Mouse (Mus musculus): ENCODE measurements around the gene Dnah12. TPM values are rescaled to one million over a fixed set of nuclear protein-coding genes. Genes with fewer than 3 reads are reported as not detected.

The Dnah12 gene
- polyA plus RNA-seq, 1 experiment from 2014 or later, result 0.05 TPM

GRCm38 (mm10) chr14:26813871-26814270, 120.8 kb downstream of the Dnah12 start:
- no peak for ATAC-seq (ENCODE audit: insufficient number of reproducible peaks, low FRiP score)

GRCm38 (mm10) chr14:26814908-26815307, 121.8 kb downstream of the Dnah12 start:
- Histone ChIP-seq H3K27ac (ENCODE audit: poor library complexity, severe bottlenecking) (no peak overlapping the region), H3K4me3 (no peak overlapping the region), H3K9me3 (replicated peaks) (0 out of 2 replicates have a peak, but pooled peaks cover 7% of the 10 kb centered on the region), H3K36me3 (no peaks in the 10 kb centered on the region), H3K27me3 (replicated peaks) (no peaks in the 10 kb centered on the region), H3K9ac (no peak overlapping the region), H3K4me2 (no peak overlapping the region), H3K4me1 (replicated peaks) (no peaks in the 10 kb centered on the region)
- ATAC-seq (ENCODE audit: insufficient number of reproducible peaks, low FRiP score), result no peak
- WGBS, result 45% methylated on average over 3 of the region's 3 CpGs

More at GRCm38 (mm10) chr14:26813871-26814270, 120.8 kb downstream of the Dnah12 start:
- H3K27me3 ChIP-seq (replicated peaks), result no peaks in the 10 kb centered on the region
- H3K27ac ChIP-seq (ENCODE audit: poor library complexity, severe bottlenecking), result no peak overlapping the region
- no peaks in the 10 kb centered on the region for H3K36me3 ChIP-seq
- H3K4me2 ChIP-seq, result no peak overlapping the region
- H3K4me1 ChIP-seq (replicated peaks), result no peaks in the 10 kb centered on the region
- WGBS, result 86% methylated on average over 2 of the region's 2 CpGs
- H3K4me3 ChIP-seq, result no peak overlapping the region
- no peak overlapping the region for H3K9ac ChIP-seq
- 0 out of 2 replicates have a peak, but pooled peaks cover 7% of the 10 kb centered on the region for H3K9me3 ChIP-seq (replicated peaks)

- Histone ChIP-seq H3K4me1 (replicated peaks) (no peaks in the 10 kb centered on the region), H3K9ac (no peak overlapping the region), H3K27me3 (replicated peaks) (no peaks in the 10 kb centered on the region), H3K36me3 (no peaks in the 10 kb centered on the region), H3K9me3 (replicated peaks) (0 out of 2 replicates have a peak, but pooled peaks cover 7% of the 10 kb centered on the region), H3K4me2 (no peak overlapping the region), H3K27ac (ENCODE audit: poor library complexity, severe bottlenecking) (no peak overlapping the region), H3K4me3 (no peak overlapping the region)
- WGBS, result 59% methylated on average over 4 of the region's 4 CpGs
- no peak for ATAC-seq (ENCODE audit: insufficient number of reproducible peaks, low FRiP score)
These were observed 123.7 kb downstream of the Dnah12 start for GRCm38 (mm10) chr14:26816785-26817184.

- H3K4me1 ChIP-seq (replicated peaks), result no peaks in the 10 kb centered on the region
- ATAC-seq (ENCODE audit: insufficient number of reproducible peaks, low FRiP score), result no peak
These were observed 132.9 kb downstream of the Dnah12 start for GRCm38 (mm10) chr14:26826020-26826419.

DNA sequence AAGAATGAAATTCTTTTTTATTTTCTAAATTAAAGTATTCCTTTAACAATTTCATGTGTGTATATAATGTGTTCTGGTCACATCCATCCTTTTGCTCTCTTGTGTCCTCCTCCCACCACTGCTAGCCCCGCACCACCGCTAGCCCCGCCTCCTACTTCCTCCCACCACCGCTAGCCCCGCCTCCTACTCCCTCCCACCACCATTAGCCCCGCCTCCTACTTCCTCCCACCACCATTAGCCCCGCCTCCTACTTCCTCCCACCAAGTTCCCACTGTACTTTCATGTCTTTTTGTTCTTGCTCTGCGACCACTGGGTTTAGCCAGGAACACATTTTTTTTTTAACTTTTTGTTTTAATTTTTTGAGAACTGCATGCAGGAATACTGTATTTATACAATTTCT, 160.0 kb downstream of the Dnah12 start:
- 68% methylated on average over 8 of the region's 8 CpGs for WGBS
- Histone ChIP-seq H3K9me3 (replicated peaks) (no peaks in the 10 kb centered on the region), H3K27me3 (replicated peaks) (no peaks in the 10 kb centered on the region), H3K4me2 (no peak overlapping the region), H3K4me1 (replicated peaks) (no peaks in the 10 kb centered on the region), H3K9ac (no peak overlapping the region), H3K27ac (ENCODE audit: poor library complexity, severe bottlenecking) (no peak overlapping the region), H3K36me3 (no peaks in the 10 kb centered on the region), H3K4me3 (no peak overlapping the region)
- no peak for ATAC-seq (ENCODE audit: insufficient number of reproducible peaks, low FRiP score)

More at GRCm38 (mm10) chr14:26826020-26826419, 132.9 kb downstream of the Dnah12 start:
- H3K36me3 ChIP-seq, result no peaks in the 10 kb centered on the region
- no peaks in the 10 kb centered on the region for H3K27me3 ChIP-seq (replicated peaks)
- 53% methylated on average over 2 of the region's 2 CpGs for WGBS
- H3K9me3 ChIP-seq (replicated peaks), result no peaks in the 10 kb centered on the region
- H3K4me2 ChIP-seq, result no peak overlapping the region
- H3K4me3 ChIP-seq, result no peak overlapping the region
- no peak overlapping the region for H3K27ac ChIP-seq (ENCODE audit: poor library complexity, severe bottlenecking)
- no peak overlapping the region for H3K9ac ChIP-seq

DNA sequence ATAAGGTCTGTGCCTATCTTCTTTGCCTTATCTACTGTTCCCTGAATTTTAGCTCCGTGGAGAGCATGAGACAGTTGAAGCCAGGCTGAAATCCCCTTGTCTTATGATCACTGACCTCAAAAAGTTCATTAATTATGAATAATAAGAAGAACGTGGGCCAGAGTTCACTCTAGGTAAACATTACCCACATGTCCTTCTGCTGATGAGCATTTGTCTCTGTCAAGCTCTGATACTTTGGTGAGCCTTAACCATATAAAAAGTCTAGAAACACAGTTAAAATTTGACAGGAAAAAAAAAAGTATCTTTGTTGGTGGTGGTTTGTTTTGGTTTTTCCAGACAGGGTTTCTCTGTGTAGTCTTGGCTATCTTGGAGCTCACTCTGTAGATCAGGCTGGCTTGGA, 161.0 kb downstream of the Dnah12 start:
- no peaks in the 10 kb centered on the region for H3K9me3 ChIP-seq (replicated peaks)
- no peak overlapping the region for H3K27ac ChIP-seq (ENCODE audit: poor library complexity, severe bottlenecking)
- no peaks in the 10 kb centered on the region for H3K36me3 ChIP-seq
- no peak overlapping the region for H3K9ac ChIP-seq
- H3K4me3 ChIP-seq, result no peak overlapping the region
- no peaks in the 10 kb centered on the region for H3K27me3 ChIP-seq (replicated peaks)
- no peak for ATAC-seq (ENCODE audit: insufficient number of reproducible peaks, low FRiP score)
- 67% methylated on average over 2 of the region's 2 CpGs for WGBS
- H3K4me1 ChIP-seq (replicated peaks), result 0 out of 2 replicates have a peak, but pooled peaks cover 4% of the 10 kb centered on the region
- H3K4me2 ChIP-seq, result no peak overlapping the region

GRCm38 (mm10) chr14:26858364-26858763, 165.3 kb downstream of the Dnah12 start:
- Histone ChIP-seq H3K9ac (no peak overlapping the region), H3K27me3 (replicated peaks) (no peaks in the 10 kb centered on the region), H3K9me3 (replicated peaks) (no peaks in the 10 kb centered on the region), H3K36me3 (no peaks in the 10 kb centered on the region), H3K27ac (ENCODE audit: poor library complexity, severe bottlenecking) (no peak overlapping the region), H3K4me3 (no peak overlapping the region), H3K4me2 (no peak overlapping the region), H3K4me1 (replicated peaks) (0 out of 2 replicates have a peak, but pooled peaks cover 4% of the 10 kb centered on the region)
- no peak for ATAC-seq (ENCODE audit: insufficient number of reproducible peaks, low FRiP score)
- WGBS, result 60% methylated on average over 2 of the region's 2 CpGs

DNA sequence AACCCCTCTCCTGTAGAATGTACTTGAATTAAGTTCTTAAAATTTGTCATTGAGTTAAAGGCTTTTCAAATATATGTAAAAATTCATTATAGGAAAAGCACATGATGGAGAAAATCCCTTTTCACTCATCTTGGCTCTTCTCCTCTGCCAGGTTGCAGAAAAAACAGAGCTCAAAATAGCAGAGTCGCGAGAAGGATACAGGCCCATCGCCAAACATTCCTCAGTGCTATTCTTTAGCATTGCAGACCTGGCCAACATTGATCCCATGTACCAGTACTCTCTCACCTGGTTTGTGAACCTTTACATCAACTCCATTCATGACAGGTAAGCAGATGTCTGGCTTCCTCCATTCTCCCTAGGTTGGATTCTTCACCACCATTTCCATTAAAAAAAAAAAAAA, 165.9 kb downstream of the Dnah12 start:
- Histone ChIP-seq H3K36me3 (no peaks in the 10 kb centered on the region), H3K9ac (no peak overlapping the region), H3K9me3 (replicated peaks) (no peaks in the 10 kb centered on the region), H3K27me3 (replicated peaks) (no peaks in the 10 kb centered on the region), H3K4me3 (no peak overlapping the region), H3K4me1 (replicated peaks) (0 out of 2 replicates have a peak, but pooled peaks cover 4% of the 10 kb centered on the region), H3K4me2 (no peak overlapping the region), H3K27ac (ENCODE audit: poor library complexity, severe bottlenecking) (no peak overlapping the region)
- ATAC-seq (ENCODE audit: insufficient number of reproducible peaks, low FRiP score), result no peak
- WGBS, result 81% methylated on average over 3 of the region's 3 CpGs

DNA sequence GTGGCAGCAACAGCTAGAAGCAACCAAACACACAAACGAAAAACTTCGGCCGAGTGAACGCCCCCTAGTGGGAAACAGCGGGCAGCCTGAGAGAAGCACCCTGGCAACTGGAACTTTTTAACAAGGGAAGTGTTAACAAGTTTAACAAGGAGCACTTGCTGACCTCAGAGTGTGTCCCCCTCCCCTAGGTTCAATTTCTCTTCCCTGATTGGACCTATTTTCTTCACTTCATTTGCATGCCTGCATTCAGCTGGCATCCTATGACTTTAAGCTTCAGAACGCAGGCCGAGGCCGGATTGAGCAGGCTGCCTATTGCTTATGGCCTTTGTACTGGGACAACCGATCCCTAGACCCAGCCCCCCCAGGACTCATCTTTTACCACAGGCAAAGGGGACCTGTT, 174.3 kb downstream of the Dnah12 start:
- no peaks in the 10 kb centered on the region for H3K9me3 ChIP-seq (replicated peaks)
- ATAC-seq (ENCODE audit: insufficient number of reproducible peaks, low FRiP score), result no peak
- no peaks in the 10 kb centered on the region for H3K36me3 ChIP-seq
- WGBS, result 64% methylated on average over 9 of the region's 9 CpGs
- H3K4me3 ChIP-seq, result no peak overlapping the region
- H3K4me1 ChIP-seq (replicated peaks), result no peaks in the 10 kb centered on the region
- H3K4me2 ChIP-seq, result no peak overlapping the region
- no peak overlapping the region for H3K9ac ChIP-seq
- no peak overlapping the region for H3K27ac ChIP-seq (ENCODE audit: poor library complexity, severe bottlenecking)
- H3K27me3 ChIP-seq (replicated peaks), result no peaks in the 10 kb centered on the region

DNA sequence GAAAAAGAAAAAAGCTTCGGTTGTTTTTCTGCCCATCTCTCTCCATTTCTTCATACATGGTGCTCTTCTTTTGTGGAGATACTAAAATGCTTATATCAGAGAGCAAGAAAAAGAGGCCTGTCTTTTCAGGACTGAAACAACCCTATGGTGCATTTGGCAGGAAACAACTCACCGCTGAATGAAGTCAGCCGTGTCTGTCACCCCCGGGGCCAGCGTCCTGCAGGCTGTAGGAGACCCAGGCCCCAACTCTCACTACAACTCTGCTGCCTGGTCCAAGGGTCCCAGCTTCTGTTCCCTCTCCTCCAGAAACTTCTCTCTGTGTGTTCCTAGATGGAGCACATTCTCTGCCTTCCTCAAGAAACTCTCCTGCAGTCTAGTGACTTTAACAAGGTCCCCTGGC, 175.2 kb downstream of the Dnah12 start:
- no peak overlapping the region for H3K9ac ChIP-seq
- 74% methylated on average over 5 of the region's 5 CpGs for WGBS
- no peak overlapping the region for H3K4me3 ChIP-seq
- no peak overlapping the region for H3K27ac ChIP-seq (ENCODE audit: poor library complexity, severe bottlenecking)
- ATAC-seq (ENCODE audit: insufficient number of reproducible peaks, low FRiP score), result no peak
- no peak overlapping the region for H3K4me2 ChIP-seq
- no peaks in the 10 kb centered on the region for H3K36me3 ChIP-seq
- H3K27me3 ChIP-seq (replicated peaks), result no peaks in the 10 kb centered on the region
- H3K9me3 ChIP-seq (replicated peaks), result no peaks in the 10 kb centered on the region
- H3K4me1 ChIP-seq (replicated peaks), result no peaks in the 10 kb centered on the region

DNA sequence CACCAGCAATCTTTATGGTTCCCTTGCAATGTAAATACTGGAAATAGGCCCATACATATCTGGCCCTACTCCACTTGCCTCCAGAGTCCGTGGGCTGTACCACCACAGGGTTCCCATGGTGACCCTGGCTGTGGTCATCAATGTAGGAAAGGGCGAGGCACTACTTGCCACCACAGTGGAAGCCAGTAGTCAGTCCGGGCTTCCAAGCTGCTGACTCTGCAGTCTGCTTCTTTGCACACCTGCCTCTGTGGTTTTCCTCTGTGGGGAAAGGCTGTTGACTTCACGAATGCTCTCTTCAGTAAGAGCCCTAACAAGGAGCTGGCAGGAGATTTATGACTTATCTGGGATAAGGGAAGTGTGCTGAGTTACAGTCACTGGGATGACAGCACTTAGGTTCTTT, 185.7 kb downstream of the Dnah12 start:
- 68% methylated on average over 4 of the region's 4 CpGs for WGBS
- no peak overlapping the region for H3K27ac ChIP-seq (ENCODE audit: poor library complexity, severe bottlenecking)
- no peak overlapping the region for H3K4me2 ChIP-seq
- no peak for ATAC-seq (ENCODE audit: insufficient number of reproducible peaks, low FRiP score)
- no peaks in the 10 kb centered on the region for H3K9me3 ChIP-seq (replicated peaks)
- no peaks in the 10 kb centered on the region for H3K36me3 ChIP-seq
- no peak overlapping the region for H3K4me3 ChIP-seq
- no peaks in the 10 kb centered on the region for H3K4me1 ChIP-seq (replicated peaks)
- H3K27me3 ChIP-seq (replicated peaks), result no peaks in the 10 kb centered on the region
- H3K9ac ChIP-seq, result no peak overlapping the region

DNA sequence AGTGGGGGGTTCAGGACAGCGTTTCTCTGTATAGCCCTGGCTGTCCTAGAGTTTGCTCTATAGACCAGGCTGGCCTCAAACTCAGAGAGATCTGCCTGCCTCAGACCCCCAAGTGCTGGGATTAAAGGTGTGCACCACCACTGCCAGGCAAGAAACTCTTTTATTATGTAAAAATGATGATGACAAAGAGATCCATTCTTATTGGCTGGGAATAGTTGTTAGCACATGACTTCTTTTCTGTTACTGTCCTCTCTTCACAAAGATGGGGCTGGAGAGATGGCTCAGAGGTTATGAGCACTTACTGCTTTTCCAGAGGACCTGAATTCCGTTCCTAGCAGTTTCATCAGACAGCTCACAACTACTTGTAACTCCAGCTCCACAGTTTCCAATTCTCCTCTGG, 186.9 kb downstream of the Dnah12 start:
- Histone ChIP-seq H3K4me2 (no peak overlapping the region), H3K4me1 (replicated peaks) (no peaks in the 10 kb centered on the region)
- WGBS, result 74% methylated on average over 2 of the region's 2 CpGs

More for the DNA sequence above, 186.9 kb downstream of the Dnah12 start:
- Histone ChIP-seq H3K9me3 (replicated peaks) (no peaks in the 10 kb centered on the region), H3K4me3 (no peak overlapping the region), H3K27ac (ENCODE audit: poor library complexity, severe bottlenecking) (no peak overlapping the region), H3K27me3 (replicated peaks) (no peaks in the 10 kb centered on the region), H3K36me3 (no peaks in the 10 kb centered on the region), H3K9ac (no peak overlapping the region)
- ATAC-seq (ENCODE audit: insufficient number of reproducible peaks, low FRiP score), result no peak
